ENCODE assay signal across 9 mouse cellular contexts in the genomic region with DNA sequence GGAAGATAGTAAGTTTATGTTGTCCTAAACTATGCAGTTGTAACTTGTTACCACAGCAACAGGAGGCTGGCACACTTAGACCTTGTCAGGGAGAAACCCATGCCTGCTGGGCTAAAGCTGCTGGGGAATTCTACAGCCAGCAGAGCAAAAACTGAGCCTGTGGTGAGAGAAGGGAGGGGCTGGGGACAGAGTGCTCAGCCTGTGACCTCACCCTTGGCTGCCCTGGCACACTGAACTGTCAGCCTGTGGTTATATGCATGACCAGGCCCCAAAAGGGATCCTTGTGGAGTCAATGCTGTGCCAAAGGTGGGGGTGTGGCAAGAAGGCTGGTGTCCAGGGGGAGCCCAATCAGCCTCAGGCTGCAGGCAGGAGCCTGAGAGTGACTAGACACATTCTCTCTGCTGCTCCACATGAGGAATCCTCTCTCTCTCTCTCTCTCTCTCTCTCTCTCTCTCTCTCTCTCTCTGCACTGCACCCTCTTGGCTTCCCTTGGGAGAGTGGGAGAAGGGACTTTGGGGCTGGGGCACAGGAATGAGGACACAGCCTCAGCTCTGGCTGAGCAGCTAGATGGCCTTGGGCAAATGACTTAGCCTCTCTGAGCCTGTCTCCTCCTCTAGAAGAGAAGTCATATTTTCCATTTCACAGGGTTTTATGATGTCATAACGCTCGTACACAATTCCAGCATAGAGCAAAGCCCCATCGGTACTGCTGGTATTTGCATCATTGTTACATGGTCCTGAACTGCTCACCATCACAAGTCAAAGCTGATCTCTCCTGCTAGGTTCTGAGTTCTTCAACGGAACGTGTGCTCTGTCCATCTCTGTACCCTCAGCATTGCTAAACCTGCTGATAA. TPM values are rescaled to one million over a fixed set of nuclear protein-coding genes. Genes with fewer than 3 reads are reported as not detected.
DNase-seq lines count a peak whose midpoint lies in the region; ATAC-seq lines count a peak whose summit lies in the region.
"Had no signal": no experiment of that assay in that cellular context is flagged by ENCODE, and none has a peak within 500 bp of the region (broad histone marks: within the 10 kb centered on the region; RNA-seq: fewer than 3 reads in every experiment).

No protein-coding gene starts in this region.

- no peak overlapping the region for H3K4me2 ChIP-seq in liver, embryonic 11.5 days

- peaks cover 29% of the 10 kb centered on the region for H3K27me3 ChIP-seq in liver, embryonic 11.5 days (replicated peaks; ENCODE audit: control insufficient read depth, insufficient read depth, low read length)

- H3K9me3 ChIP-seq in liver, embryonic 11.5 days (ENCODE audit: control insufficient read depth, low read length), result no peaks in the 10 kb centered on the region

- H3K27ac ChIP-seq in liver, embryonic 11.5 days (ENCODE audit: low read depth, low read length), result no peak overlapping the region

- H3K4me3 ChIP-seq in liver, embryonic 11.5 days (ENCODE audit: low read depth, low read length), result no peak overlapping the region

- H3K9ac ChIP-seq in liver, embryonic 11.5 days (ENCODE audit: low read depth, low read length), result no peak overlapping the region

- H3K4me1 ChIP-seq in liver, embryonic 11.5 days (replicated peaks; ENCODE audit: control insufficient read depth, insufficient read depth, low read length), result peaks cover 10% of the 10 kb centered on the region

- peak; percentile 76 to 79 for DNase-seq in adrenal gland, adult (ENCODE audit: inconsistent age in 2 of 2, low spot score in 1 of 2)
- DNase-seq in adrenal gland, adult 18-20 months (ENCODE audit: low spot score in 2 of 2), result no peak
- peak; percentile 27 for DNase-seq in liver, embryonic 11.5 days (ENCODE audit: low spot score)
- DNase-seq in liver, result no peak
- peak; percentile 99 for DNase-seq in Muller cell, postnatal 12 days (ENCODE audit: inconsistent ontology term)
- DNase-seq in embryo, embryonic 10.5 days (ENCODE audit: low spot score), result no peak

- no peak for ATAC-seq in liver, embryonic 11.5 days (replicated peaks; ENCODE audit: low FRiP score)
- peak; percentile 29 to 31; a peak in 3 of 4 replicates for ATAC-seq in hematopoietic stem cell, adult 5-6 weeks (replicated peaks in 1 of 2; ENCODE audit: insufficient read depth in 1 of 2, low FRiP score in 2 of 2, low TSS enrichment in 1 of 2, low read depth in 1 of 2, poor library complexity in 2 of 2, severe bottlenecking in 2 of 2)
- no peak for ATAC-seq in frontal cortex, adult (ENCODE audit: low TSS enrichment)

- WGBS in liver, embryonic 11.5 days, result 74% methylated on average over 5 of the region's 5 CpGs

- H3K36me3 ChIP-seq in liver, embryonic 11.5 days (ENCODE audit: control insufficient read depth, insufficient read depth, low read length), result no peaks in the 10 kb centered on the region

RNA-seq across cellular contexts. Expression of a gene that starts 16.7 kb away (rescaled TPM):
- 1 to 10 TPM; 1.3 to 3.9 TPM for total RNA-seq in adrenal gland, adult 18-20 months (2021)
- polyA plus RNA-seq in liver, embryonic 11.5 days (2014; fragmentation: Nextera tagmentation; extraction: Ambion mirVana), result 0.34 and 0.55 TPM in 2 replicates
- total RNA-seq in hematopoietic stem cell, adult 5-6 weeks (2017), result not detected in 2 replicates
- total RNA-seq: liver, adult 2 months had no signal

RNA-seq across cellular contexts. Expression of a gene that starts 20.1 kb away (rescaled TPM):
- 10 to 100 TPM; 49.6 to 63.7 TPM for total RNA-seq in adrenal gland, adult 18-20 months (2021)
- 26.5 and 26.7 TPM in 2 replicates for polyA plus RNA-seq in liver, embryonic 11.5 days (2014; fragmentation: Nextera tagmentation; extraction: Ambion mirVana)
- total RNA-seq in hematopoietic stem cell, adult 5-6 weeks (2017), result 70.0 and 72.4 TPM in 2 replicates

RNA-seq across cellular contexts. Expression of a gene that starts 31.3 kb away (rescaled TPM):
- 10 to 100 TPM; 32.4 to 34.3 TPM for total RNA-seq in adrenal gland, adult 18-20 months (2021)
- 48.4 and 54.6 TPM in 2 replicates for polyA plus RNA-seq in liver, embryonic 11.5 days (2014; fragmentation: Nextera tagmentation; extraction: Ambion mirVana)
- 53.1 and 66.5 TPM in 2 replicates for total RNA-seq in hematopoietic stem cell, adult 5-6 weeks (2017)

Comparison
In these comparisons a context has a peak if more than half of its experiments do, and no peak if none do; other contexts are left out.
1. DNase-seq: peak in adrenal gland, adult (2 of 2), liver, embryonic 11.5 days (single experiment) and Muller cell, postnatal 12 days (single experiment); none in adrenal gland, adult 18-20 months (0 of 2), liver (single experiment) and embryo, embryonic 10.5 days (single experiment).
2. ATAC-seq: peak in hematopoietic stem cell, adult 5-6 weeks (2 of 2); none in liver, embryonic 11.5 days (single experiment) and frontal cortex, adult (single experiment).